Mouse (Mus musculus) brain, embryonic 14.5 days (tissue): Measurements from ENCODE around the gene Zfp574. TPM values are rescaled to one million over a fixed set of nuclear protein-coding genes. Genes with fewer than 3 reads are reported as not detected.

ENCODE experiments used
- DNase-seq: peaks from one replicate; pipeline ENCODE4 v3.0.0-alpha.2; 2011; ENCODE audit warnings: low read depth
- CTCF ChIP-seq: fragments of 200-500 bp; IDR thresholded peaks from 2 replicates; pipeline ENCODE4 v1.5.1; 2012; ENCODE audit warnings: inconsistent platforms, mild to moderate bottlenecking, moderate library complexity, borderline replicate concordance; ENCODE audit not compliant: insufficient read depth, insufficient read length; ENCODE audit errors: extremely low read depth
- POLR2A ChIP-seq: fragments of 200-500 bp; IDR thresholded peaks from 2 replicates; pipeline ENCODE4 v1.6.1; 2012; ENCODE audit warnings: mild to moderate bottlenecking, inconsistent platforms, borderline replicate concordance; ENCODE audit not compliant: poor library complexity, insufficient read depth, insufficient read length, severe bottlenecking; ENCODE audit errors: extremely low read depth
- polyA plus RNA-seq: library from polyadenylated mRNA; depleted of rRNA; stranded (reverse); fragments of >200 nt; gene quantifications from 2 replicates; pipeline ENCODE4 v1.2.3, GENCODE M21; 2012

Gene Zfp574
- polyA plus RNA-seq, 1 experiment, result 46.2 TPM

DNA sequence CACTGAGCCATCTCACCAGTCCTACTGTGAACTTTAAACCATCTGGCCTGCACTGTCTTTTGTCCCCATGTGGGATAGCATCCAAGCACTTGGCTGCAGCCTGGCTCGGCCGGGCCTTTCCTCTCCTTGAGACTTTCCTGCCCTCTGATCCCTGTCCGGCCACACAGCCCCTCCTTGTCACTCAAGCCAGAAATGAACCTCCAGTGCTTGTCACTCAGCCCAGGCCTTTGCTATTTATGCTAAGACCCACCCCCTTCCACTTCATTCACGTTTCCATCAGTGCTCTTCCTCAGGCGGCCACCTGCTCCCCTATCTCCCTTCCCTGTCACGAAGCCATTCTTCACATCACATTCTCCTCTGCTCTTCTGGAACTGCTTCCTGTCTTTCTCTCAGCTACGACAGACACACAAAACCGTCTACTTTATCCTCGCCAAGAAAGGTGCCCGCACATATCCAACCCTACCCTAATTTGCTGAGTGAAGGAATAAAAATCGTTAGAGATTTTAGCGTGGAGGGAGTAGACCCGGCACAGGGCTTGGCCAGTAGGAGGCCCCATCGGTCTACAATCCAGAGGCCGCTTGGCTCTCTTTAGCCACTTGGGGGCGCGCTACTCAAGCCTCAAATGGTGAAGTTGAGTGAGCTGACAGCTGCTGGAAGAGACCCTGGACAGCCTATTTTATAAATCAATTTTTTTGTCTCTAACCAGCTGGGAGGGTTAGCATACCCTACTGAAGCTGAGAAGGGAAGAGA is 33.2 kb downstream of the Zfp574 start:
- DNase-seq, result peak; percentile 88
- peak; percentile 98 for TF ChIP-seq CTCF
- TF ChIP-seq POLR2A, result no peak

DNA sequence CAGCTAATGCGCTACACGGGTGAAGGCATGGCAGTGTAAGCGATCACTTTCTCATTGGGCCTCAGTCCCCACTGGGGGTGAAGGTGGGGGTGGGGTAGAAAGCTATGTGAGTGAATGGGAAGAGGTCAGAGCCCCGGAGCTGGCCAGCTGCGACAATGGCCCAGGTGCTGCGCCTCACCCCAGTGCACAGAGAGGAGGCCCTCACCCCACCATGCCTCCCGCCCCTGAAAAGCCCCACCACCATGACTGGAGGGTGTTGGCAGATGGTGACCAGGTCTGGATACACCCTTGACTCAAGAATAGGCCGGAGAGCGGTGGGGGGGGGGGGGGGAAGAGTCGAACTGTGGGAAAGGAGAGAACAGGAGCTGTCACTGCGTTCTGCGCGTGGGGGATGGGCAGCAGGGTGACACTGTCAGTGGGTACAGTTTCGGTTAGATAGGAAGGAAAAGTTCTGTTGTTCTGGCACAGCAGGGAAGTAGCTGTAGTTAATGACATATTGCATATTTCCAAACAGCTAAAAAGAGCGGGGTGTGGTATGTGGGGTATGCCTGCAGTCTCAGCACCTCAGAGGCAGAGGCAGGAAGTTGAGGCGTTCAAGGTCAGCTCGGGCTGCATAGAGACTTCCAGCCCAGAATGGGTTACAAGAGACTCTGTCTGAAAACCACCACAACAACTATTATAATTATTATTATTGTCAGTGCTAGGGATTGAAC is 34.6 kb downstream of the Zfp574 start:
- no peak for DNase-seq
- TF ChIP-seq CTCF (no peak), POLR2A (no peak)

DNA sequence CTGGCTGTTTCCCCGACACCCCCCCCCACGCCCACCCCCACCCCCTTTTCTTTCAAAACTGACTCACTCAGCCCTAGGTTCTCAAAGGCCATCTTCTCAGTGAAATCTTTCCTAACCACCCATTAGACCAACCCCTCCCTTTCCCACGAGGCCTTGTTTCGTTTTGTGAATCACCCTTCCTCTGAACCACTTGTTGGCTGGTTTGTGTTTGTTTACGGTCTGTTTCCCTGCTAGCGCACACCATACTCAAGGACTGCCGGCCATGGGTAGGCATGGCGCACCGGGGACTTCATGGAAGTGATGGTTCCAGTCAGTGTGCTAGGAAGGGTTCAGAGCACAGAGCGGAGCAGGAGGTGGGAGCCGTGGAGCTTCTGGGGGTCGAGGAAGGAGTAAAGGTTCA is 37.0 kb downstream of the Zfp574 start:
- DNase-seq, result no peak
- TF ChIP-seq POLR2A, result no peak
- TF ChIP-seq CTCF, result no peak

DNA sequence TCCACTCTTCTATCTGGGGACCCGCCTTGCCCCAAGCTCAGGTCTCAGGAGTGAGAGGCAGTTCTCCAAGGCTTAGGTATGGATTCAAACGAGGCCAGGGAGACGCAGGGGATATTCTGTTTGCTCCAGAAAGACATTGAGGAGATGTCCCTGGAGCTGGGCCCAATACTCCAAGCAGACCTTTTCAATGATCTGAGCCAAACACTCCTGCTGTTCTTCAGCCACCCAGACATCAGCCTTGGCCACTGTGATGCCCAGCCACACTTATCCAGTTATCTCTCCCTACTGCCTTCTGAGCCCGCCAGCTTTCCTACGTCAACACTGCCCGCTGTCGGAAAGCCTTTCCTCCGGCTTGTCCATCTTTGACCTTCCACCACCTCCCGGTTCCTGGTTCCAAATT is 38.0 kb downstream of the Zfp574 start:
- DNase-seq, result no peak
- no peak for TF ChIP-seq POLR2A
- TF ChIP-seq CTCF, result no peak

DNA sequence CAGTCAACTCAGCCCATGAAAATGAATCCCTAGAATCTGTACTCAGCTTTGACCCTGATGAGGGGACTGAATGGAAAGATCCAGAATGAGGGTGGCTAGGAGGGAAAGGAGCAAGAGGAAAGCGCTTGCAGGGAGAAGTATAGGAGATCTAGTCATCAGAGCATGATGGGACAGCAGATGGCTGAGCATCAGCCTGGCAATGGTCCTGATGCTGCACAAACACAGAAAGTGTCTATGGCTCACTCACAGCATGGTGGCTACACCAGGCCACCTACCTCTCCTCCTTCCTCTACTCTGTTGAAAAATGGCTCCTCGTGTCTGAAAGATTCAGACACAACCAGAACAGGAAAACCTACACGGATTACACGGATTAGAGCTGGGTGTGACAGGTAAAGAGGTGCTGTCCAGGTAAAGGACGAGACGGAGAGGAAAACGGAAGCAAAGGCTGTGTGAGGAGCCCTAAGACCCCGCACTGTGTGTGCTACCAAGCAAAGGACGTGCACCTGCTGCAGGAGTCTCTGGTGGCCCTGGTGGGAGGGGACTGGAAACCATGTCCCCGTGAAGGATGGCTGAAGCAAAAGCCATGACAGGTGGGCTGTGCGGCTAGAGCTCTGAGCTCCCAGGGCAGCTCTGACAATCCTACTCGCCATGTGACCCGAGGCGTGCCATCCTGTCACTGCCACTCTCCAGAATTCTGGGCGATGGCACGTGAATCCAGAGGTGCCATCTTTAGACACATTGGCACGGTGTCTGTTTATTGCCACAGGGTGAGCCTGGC is 40.0 kb downstream of the Zfp574 start:
- TF ChIP-seq POLR2A (no peak), CTCF (no peak)
- DNase-seq, result peak; percentile 36

DNA sequence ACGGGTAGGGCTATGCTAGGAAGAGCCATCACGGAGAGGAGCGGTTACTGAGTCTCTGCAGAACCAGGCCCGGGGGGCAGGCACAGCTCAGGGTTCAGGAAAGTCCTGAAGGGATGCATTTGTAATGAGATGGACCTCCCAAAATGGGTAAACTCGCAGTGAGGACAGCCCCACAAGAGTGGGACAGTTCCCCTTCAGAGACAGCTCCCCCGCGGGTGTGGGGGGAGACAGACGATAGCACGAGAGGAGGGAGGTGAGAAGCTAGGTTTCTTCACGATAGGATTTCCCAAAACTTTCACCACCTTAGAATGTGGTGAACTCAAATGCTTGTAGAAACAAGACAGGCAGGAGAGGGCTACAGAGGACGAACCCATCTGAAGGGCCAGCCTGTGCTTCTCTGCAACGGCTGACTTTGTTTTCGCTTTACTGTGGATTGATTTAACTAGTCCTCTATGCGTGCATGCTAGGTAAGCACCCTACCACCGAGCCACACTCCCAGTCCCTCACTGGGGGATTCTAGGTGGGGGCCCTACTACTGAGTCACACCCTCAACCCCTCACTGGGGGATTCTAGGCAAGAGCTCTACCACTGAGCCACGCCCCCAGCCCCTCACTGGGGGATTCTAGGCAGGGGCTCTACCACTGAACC is 40.7 kb downstream of the Zfp574 start:
- TF ChIP-seq POLR2A, result no peak
- no peak for TF ChIP-seq CTCF
- DNase-seq, result no peak

DNA sequence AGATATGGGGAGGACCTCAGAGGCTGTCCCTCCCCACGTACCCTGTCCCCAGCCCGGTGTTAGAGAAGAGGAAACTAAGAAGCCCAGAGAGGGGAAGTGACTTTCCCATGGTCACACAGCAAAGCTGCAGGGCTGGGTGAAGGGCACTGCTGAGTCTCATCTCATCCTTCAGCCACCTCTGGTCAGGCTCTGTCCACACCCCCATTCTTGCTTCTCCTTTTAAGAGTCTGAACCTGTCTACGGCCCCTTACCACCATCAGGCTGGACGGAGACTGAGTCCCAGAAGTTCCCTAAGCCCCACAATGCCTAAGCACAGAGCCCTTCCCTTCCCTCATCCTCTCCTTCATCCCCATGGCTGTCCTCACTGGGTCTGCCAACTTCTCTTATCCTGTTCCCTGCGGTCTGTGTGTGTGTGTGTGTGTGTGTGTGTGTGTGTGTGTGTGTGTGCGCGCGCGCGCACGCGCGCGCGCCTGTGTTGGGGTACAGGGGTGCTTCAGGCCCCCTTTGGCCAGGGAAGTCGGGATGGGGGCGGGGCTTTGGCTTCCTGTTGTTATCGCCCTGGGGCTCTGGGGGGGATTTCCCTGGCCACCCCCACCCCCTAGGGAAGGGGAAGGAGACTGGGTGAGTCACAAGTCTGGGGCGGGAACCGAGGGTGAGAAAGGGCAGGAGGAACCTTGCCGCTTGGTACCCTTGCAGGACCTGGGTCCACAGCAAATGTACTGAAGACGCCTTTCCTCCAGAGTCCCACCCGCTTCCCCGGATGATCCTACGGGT is 47.9 kb downstream of the Zfp574 start:
- DNase-seq, result no peak
- TF ChIP-seq POLR2A (no peak), CTCF (no peak)

DNA sequence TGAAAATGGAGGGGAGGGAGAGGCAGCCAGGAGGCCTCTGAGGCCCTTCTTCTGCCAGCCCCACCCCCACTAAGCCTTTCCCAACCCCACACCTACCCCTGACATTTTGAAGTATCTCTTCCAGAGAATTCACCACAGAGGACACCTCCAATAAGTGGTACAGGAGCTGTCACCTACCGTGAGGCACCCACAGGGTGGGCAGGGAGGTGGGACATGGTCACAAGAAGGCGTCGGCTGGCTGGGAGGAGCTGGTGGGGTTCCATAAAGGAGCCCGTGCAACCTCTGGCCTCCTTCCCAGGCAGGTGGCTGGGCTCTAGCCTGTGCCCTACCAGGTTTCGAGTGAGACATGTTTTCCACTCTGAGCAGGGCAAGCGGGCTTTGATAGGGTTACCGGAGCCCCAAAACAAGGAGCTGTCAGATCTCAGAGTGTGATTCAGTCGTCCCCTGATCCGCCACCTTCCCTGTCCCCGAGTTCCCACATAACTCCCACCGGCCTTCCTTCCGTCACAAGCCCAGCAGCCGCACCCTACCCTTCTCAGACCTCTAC is 48.9 kb downstream of the Zfp574 start:
- DNase-seq, result no peak
- TF ChIP-seq POLR2A (no peak), CTCF (no peak)

DNA sequence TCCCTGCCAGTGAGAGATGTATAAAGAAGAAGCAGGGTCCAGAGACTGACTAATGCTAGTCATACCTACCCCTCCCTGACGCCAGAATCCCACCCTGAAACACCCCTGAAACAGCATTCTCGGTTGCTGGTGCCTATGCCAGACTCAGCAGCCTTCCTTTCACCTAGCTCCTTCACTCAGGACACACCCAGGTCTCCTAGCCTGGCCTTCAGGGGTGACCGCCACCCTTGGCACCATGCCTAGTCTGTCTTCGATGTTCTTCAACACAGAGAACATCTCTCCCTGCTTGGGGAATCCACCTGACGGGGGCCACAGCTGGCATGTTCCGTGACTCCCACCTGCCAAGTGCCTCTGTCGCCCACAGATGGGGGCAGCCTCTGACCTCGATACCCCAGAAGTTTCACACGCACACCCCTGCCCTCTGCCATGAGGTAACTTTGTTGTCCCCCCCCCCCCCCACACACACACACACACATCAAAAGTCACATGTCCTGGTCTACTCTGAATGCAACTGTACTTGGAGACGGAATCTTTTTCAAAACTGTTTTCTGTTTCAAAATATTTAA is 53.4 kb downstream of the Zfp574 start:
- DNase-seq, result no peak
- no peak for TF ChIP-seq CTCF
- no peak for TF ChIP-seq POLR2A

DNA sequence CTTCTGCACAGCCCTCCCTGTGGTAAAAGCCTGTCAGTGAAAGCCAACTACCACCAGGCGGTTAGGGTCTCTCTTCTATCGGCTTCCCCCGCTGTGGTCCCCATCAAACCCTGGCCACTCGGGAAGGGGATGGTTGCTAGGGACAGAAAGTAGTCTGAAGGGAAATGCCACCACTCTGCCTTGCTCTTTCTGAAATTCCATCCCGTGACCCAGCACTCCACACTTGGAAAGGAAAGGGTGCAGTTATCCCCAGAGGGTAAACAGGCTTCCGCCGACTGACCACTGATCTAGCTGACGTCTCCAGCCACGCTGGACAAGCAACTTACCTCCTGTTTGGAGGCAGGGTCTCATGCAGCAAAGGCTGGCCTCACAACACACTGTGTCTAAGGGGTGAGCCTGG is 55.6 kb downstream of the Zfp574 start:
- DNase-seq, result no peak
- no peak for TF ChIP-seq POLR2A
- TF ChIP-seq CTCF, result no peak

DNA sequence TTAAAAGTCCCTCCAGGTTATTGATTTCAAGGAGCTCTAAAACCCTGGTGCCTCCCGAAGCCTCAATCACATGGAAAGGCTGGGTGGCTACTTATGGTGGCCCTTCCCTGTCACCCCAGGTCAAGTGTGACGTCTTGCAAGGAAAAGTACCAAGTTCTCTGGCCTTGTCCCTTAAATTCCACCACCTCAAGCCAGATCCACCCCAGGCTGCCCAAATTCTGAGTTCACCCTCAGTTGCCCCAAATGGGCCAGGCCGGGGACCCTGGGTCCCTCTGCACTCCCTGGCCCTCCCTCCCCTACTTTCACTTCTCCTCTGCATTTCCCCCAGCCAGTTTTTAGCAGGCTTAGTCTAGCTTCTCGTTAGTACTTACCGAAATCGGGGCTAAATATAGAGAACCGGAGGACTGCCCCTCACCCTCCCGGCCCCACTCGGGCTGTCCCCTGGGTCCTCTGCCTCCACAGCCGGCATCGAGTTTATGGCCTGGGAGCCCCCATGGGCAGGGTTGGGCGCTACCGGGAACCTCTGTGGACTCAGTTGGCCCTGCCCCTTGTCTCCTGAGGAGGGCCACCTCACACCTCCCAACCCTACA is 57.1 kb downstream of the Zfp574 start:
- TF ChIP-seq CTCF (no peak), POLR2A (no peak)
- no peak for DNase-seq

DNA sequence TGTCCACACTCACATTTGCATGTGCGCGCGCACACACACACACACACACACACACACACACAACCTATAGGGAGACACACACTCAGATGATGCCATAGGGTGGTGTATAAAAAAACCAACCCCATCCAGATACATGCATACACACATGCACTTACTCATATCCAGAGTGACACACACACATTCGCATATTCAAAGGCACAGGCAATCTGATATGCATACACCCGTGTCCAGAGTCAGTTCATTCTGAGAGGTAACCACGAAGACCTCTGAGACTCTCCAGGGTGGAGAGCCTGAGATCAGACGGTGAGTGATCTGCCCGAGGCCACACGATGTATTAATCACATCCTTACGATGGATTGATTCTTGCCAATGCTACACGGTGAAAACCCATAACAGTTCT is 58.2 kb downstream of the Zfp574 start:
- no peak for DNase-seq
- TF ChIP-seq CTCF (no peak), POLR2A (no peak)

DNA sequence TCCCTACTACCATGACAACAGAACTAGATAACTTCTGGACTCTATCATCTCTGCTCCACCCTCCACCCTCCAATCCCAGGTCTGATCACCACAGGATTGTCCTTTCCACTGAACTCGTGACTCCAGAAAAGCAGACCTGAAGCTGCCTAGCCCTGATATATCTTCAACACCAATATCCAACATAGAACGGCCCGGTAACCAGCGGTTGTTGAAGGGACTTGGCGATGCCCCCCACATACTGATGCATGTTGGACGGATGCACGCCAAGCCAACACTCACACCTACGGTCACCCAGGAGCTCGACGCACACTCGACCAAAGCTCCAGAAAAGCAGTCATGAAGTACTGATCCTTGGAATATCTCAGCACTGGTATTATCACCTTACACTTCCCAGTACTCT is 58.9 kb downstream of the Zfp574 start:
- no peak for DNase-seq
- TF ChIP-seq POLR2A (no peak), CTCF (no peak)
